Mouse (Mus musculus) spleen, adult 2 months (tissue): ENCODE measurements around the gene Prdx6.

Experiments
- CTCF ChIP-seq: fragments of 200-500 bp; IDR thresholded peaks from 2 replicates; pipeline ENCODE4 v1.5.1; 2011; ENCODE audit warnings: mild to moderate bottlenecking, inconsistent platforms; ENCODE audit not compliant: insufficient read depth, insufficient read length, insufficient replicate concordance; ENCODE audit errors: extremely low read depth
- POLR2A ChIP-seq: fragments of 200-500 bp; IDR thresholded peaks from 2 replicates; pipeline ENCODE4 v1.6.1; 2011; ENCODE audit warnings: low read depth, low read length, inconsistent platforms

GRCm38 (mm10) chr1:161262542-161262941 lies 11.5 kb upstream of the Prdx6 start:
- no peak for TF ChIP-seq CTCF
- no peak for TF ChIP-seq POLR2A
